Mouse (Mus musculus) lung, embryonic 15.5 days (tissue): ENCODE measurements at regions not wholly inside any gene's neighbourhood (a gene's known extent, or its start where the extent isn't known, plus 50 kb on each side); places are given as distances from the start of the nearest gene placed in this dataset.

Source experiments
- ATAC-seq: fragments of 200-750 bp; cut with Nextera tagmentation; 2 replicates; pipeline ENCODE4 v1.8.0; 2017; ENCODE audit warnings: moderate number of reproducible peaks, borderline replicate concordance; ENCODE audit not compliant: low FRiP score, low TSS enrichment; ENCODE audit errors: extremely low read depth
- H3K27ac ChIP-seq: fragments of 300-500 bp; sonication (generic); 2 replicates; pipeline ENCODE4 v1.5.1; 2015; ENCODE audit warnings: moderate library complexity, mild to moderate bottlenecking, inconsistent platforms
- H3K27me3 ChIP-seq: fragments of 300-500 bp; sonication (generic); 2 replicates; pipeline ENCODE4 v1.6.1; 2015; ENCODE audit warnings: inconsistent platforms
- H3K36me3 ChIP-seq: fragments of 300-500 bp; sonication (generic); 2 replicates; pipeline ENCODE4 v1.6.1; 2015; ENCODE audit warnings: inconsistent platforms
- H3K4me1 ChIP-seq: fragments of 300-500 bp; sonication (generic); 2 replicates; pipeline ENCODE4 v1.6.1; 2015; ENCODE audit warnings: inconsistent platforms
- H3K4me2 ChIP-seq: fragments of 300-500 bp; sonication (generic); 2 replicates; pipeline ENCODE4 v1.6.1; 2015; ENCODE audit warnings: inconsistent platforms, mild to moderate bottlenecking, moderate library complexity
- H3K4me3 ChIP-seq: fragments of 300-500 bp; sonication (generic); 2 replicates; pipeline ENCODE4 v1.5.1; 2015; ENCODE audit warnings: mild to moderate bottlenecking, inconsistent platforms
- H3K9ac ChIP-seq: fragments of 300-500 bp; sonication (generic); 2 replicates; pipeline ENCODE4 v1.6.1; 2015; ENCODE audit warnings: inconsistent platforms
- H3K9me3 ChIP-seq: fragments of 300-500 bp; sonication (generic); 2 replicates; pipeline ENCODE4 v1.6.1; 2016; ENCODE audit warnings: inconsistent platforms
- WGBS: fragments of 180-500 bp; shearing (Covaris S2); methylation state at CpG from one replicate; pipeline ENCODE4 v1.1.7; 2015; 5-methylcytosine and 5-hydroxymethylcytosine counted together

- Histone ChIP-seq H3K27me3 (no peaks in the 10 kb centered on the region), H3K4me1 (no peaks in the 10 kb centered on the region), H3K9ac (no peak overlapping the region), H3K9me3 (no peaks in the 10 kb centered on the region), H3K27ac (no peak overlapping the region), H3K36me3 (no peaks in the 10 kb centered on the region), H3K4me3 (no peak overlapping the region), H3K4me2 (no peak overlapping the region)
- ATAC-seq: no peak
- WGBS: 76% methylated on average over 9 of the region's 9 CpGs
These were observed 106.7 kb upstream of the Osmr start for GRCm38 (mm10) chr15:6981430-6981829.

- Histone ChIP-seq H3K4me3 (no peak overlapping the region), H3K4me1 (no peaks in the 10 kb centered on the region), H3K27ac (no peak overlapping the region), H3K9me3 (no peaks in the 10 kb centered on the region), H3K36me3 (no peaks in the 10 kb centered on the region), H3K9ac (no peak overlapping the region), H3K27me3 (no peaks in the 10 kb centered on the region), H3K4me2 (no peak overlapping the region)
- ATAC-seq: no peak
- 58% methylated on average over 3 of the region's 3 CpGs for WGBS
These were observed 107.1 kb upstream of the Lifr start for GRCm38 (mm10) chr15:6983320-6983719.

GRCm38 (mm10) chr15:6988187-6988586, 102.2 kb upstream of the Lifr start:
- ATAC-seq: no peak
- no peaks in the 10 kb centered on the region for H3K27me3 ChIP-seq
- no peak overlapping the region for H3K27ac ChIP-seq
- no peak overlapping the region for H3K4me2 ChIP-seq
- 59% methylated on average over 3 of the region's 3 CpGs for WGBS
- no peaks in the 10 kb centered on the region for H3K4me1 ChIP-seq
- no peaks in the 10 kb centered on the region for H3K9me3 ChIP-seq
- H3K9ac ChIP-seq: no peak overlapping the region
- H3K36me3 ChIP-seq: no peaks in the 10 kb centered on the region
- no peak overlapping the region for H3K4me3 ChIP-seq

DNA sequence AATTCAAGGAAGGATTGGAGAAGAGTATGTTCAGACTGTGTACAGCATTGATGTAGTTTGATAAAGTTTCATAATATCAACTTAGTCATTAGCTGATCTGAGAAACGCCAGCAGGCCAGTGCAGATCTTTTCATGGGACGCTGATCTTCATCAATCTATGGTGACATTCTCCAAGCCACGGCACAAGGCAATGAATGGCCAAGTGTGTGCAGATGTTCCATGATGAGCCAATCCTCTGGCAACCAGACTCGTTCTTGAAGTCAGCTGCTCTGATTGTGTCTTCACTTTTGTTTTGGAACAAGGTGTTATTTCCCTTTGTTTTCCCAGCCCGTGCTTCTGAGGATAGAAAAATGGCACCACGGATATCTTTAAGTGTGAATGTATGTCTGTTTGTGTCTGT, 101.3 kb upstream of the Lifr start:
- H3K4me1 ChIP-seq: no peaks in the 10 kb centered on the region
- 65% methylated on average over 6 of the region's 6 CpGs for WGBS
- H3K9ac ChIP-seq: no peak overlapping the region
- H3K36me3 ChIP-seq: no peaks in the 10 kb centered on the region
- no peaks in the 10 kb centered on the region for H3K27me3 ChIP-seq
- no peak overlapping the region for H3K4me2 ChIP-seq
- H3K9me3 ChIP-seq: no peaks in the 10 kb centered on the region
- no peak overlapping the region for H3K4me3 ChIP-seq
- ATAC-seq: no peak
- H3K27ac ChIP-seq: no peak overlapping the region

DNA sequence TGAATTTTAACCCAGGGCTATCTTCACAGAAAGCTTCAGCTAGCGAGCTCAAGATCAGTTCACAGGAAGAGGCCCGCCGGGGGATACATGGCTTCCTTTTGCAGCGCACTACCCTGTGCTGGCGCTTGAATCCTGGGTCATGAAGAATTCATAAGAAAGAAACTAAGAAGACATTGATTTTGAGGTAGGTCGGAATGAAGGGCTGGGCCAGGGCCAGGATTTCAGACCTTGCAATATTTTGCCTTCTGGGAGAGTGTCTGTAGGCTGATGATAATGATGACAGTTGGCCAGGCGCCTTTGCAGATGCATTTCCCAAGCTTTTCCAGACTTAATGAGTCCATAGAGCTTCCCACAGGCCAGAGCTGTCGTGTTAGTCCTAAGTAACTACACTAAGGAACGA, 97.2 kb upstream of the Lifr start:
- Histone ChIP-seq H3K9ac (no peak overlapping the region), H3K4me1 (no peaks in the 10 kb centered on the region), H3K27me3 (no peaks in the 10 kb centered on the region), H3K36me3 (no peaks in the 10 kb centered on the region), H3K27ac (no peak overlapping the region), H3K4me2 (no peak overlapping the region), H3K4me3 (no peak overlapping the region), H3K9me3 (no peaks in the 10 kb centered on the region)
- WGBS: 66% methylated on average over 9 of the region's 9 CpGs
- ATAC-seq: no peak

GRCm38 (mm10) chr15:6995246-6995645, 95.2 kb upstream of the Lifr start:
- Histone ChIP-seq H3K4me1 (no peaks in the 10 kb centered on the region), H3K4me2 (no peak overlapping the region)
- whole genome bisulfite sequencing: 48% methylated on average over 3 of the region's 3 CpGs

GRCm38 (mm10) chr15:6997871-6998270, 92.5 kb upstream of the Lifr start:
- ATAC-seq: no peak

More at GRCm38 (mm10) chr15:6995246-6995645, 95.2 kb upstream of the Lifr start:
- ATAC-seq: no peak
- no peaks in the 10 kb centered on the region for H3K9me3 ChIP-seq
- H3K36me3 ChIP-seq: no peaks in the 10 kb centered on the region
- H3K27ac ChIP-seq: no peak overlapping the region
- H3K4me3 ChIP-seq: no peak overlapping the region
- H3K27me3 ChIP-seq: no peaks in the 10 kb centered on the region
- H3K9ac ChIP-seq: no peak overlapping the region

DNA sequence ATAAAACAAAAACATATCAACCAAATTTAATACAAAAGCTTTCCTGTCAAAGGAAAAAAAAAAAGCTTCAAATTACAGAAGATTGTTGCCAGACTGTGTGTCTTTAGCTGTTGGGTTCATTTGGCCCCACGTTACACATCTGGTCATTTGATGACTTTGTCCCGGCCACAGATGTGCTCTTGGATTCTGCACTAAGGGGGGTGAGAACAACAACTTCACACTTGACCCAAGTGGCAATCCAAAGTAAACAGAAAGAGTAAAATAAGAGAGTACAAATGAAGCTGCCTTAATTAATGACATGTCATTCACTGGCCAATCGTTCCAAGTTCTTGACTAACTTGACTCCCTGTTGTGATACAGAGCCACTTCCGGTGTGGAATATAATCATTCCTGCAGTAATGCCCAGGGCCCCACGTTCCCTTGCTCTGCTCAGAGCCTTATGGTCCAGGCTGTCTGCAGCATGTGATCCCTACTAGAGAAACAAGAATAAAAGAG, 91.8 kb upstream of the Lifr start:
- Histone ChIP-seq H3K9ac (no peak overlapping the region), H3K9me3 (no peaks in the 10 kb centered on the region), H3K27ac (no peak overlapping the region), H3K4me2 (no peak overlapping the region), H3K36me3 (no peaks in the 10 kb centered on the region), H3K4me3 (no peak overlapping the region), H3K27me3 (no peaks in the 10 kb centered on the region), H3K4me1 (no peaks in the 10 kb centered on the region)
- ATAC-seq: no peak
- 70% methylated on average over 5 of the region's 5 CpGs for WGBS

More at GRCm38 (mm10) chr15:6997871-6998270, 92.5 kb upstream of the Lifr start:
- Histone ChIP-seq H3K27me3 (no peaks in the 10 kb centered on the region), H3K9ac (no peak overlapping the region), H3K4me3 (no peak overlapping the region), H3K4me2 (no peak overlapping the region), H3K9me3 (no peaks in the 10 kb centered on the region), H3K36me3 (no peaks in the 10 kb centered on the region), H3K27ac (no peak overlapping the region), H3K4me1 (no peaks in the 10 kb centered on the region)
- WGBS: 72% methylated on average over 5 of the region's 5 CpGs

DNA sequence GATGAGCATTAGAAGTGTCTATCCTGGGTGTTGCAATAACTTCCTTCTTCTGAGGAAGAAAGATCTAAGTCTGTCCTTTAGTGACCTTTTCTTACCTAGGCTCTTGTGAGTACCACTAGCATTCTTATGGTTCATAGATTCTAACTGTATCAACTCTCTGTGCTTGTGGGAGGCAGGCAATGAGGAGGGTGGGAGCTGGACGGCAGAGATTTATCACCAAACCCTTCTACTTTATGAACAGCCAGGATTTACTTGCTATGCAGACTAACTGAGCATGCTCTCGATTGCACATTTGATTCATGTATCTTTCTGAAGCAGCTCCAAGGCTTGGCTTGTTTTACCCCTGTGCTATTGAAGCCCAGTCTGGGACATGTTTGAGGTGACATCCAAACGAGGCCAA, 90.7 kb upstream of the Lifr start:
- Histone ChIP-seq H3K36me3 (no peaks in the 10 kb centered on the region), H3K27me3 (no peaks in the 10 kb centered on the region), H3K4me1 (no peaks in the 10 kb centered on the region), H3K4me2 (no peak overlapping the region), H3K9me3 (no peaks in the 10 kb centered on the region), H3K9ac (no peak overlapping the region), H3K27ac (no peak overlapping the region), H3K4me3 (no peak overlapping the region)
- ATAC-seq: no peak
- WGBS: 64% methylated on average over 3 of the region's 3 CpGs

- Histone ChIP-seq H3K4me1 (no peaks in the 10 kb centered on the region), H3K4me3 (no peak overlapping the region), H3K27ac (no peak overlapping the region), H3K4me2 (no peak overlapping the region), H3K36me3 (no peaks in the 10 kb centered on the region), H3K9me3 (no peaks in the 10 kb centered on the region), H3K9ac (no peak overlapping the region), H3K27me3 (no peaks in the 10 kb centered on the region)
- ATAC-seq: no peak
- WGBS: 33% methylated on average over 5 of the region's 5 CpGs
These were observed 88.2 kb upstream of the Lifr start for GRCm38 (mm10) chr15:7002226-7002625.

GRCm38 (mm10) chr15:7003311-7003710, 87.1 kb upstream of the Lifr start:
- ATAC-seq: no peak
- Histone ChIP-seq H3K9me3 (no peaks in the 10 kb centered on the region), H3K4me3 (no peak overlapping the region), H3K9ac (no peak overlapping the region), H3K27me3 (no peaks in the 10 kb centered on the region), H3K4me2 (no peak overlapping the region), H3K4me1 (no peaks in the 10 kb centered on the region), H3K36me3 (no peaks in the 10 kb centered on the region), H3K27ac (no peak overlapping the region)
- WGBS: 72% methylated on average over 2 of the region's 2 CpGs

DNA sequence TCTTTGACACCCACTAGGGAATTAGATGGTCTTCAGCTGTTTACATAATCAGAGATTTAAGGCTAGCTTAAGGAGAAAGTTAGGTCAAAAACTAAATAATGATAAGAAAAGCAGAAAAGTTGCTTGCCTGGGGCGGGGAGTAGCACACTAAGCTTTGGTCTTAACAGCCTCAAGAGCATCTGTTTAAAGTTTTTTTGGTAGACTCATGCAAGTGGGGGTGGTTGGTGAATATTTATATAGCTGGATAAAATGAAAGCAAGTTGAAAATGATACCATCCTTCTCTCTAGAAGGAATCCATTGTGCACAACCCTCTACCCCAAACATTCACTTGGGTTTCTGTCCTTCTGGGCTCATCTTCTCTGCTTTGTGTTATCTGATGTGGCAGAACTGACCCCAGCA, 85.3 kb upstream of the Lifr start:
- no peaks in the 10 kb centered on the region for H3K9me3 ChIP-seq
- H3K27ac ChIP-seq: no peak overlapping the region
- no peak for ATAC-seq
- H3K4me3 ChIP-seq: no peak overlapping the region
- H3K4me1 ChIP-seq: no peaks in the 10 kb centered on the region
- no peaks in the 10 kb centered on the region for H3K27me3 ChIP-seq
- H3K36me3 ChIP-seq: no peaks in the 10 kb centered on the region
- WGBS: 63% methylated on average over 1 of the region's 1 CpGs
- no peak overlapping the region for H3K4me2 ChIP-seq
- no peak overlapping the region for H3K9ac ChIP-seq

DNA sequence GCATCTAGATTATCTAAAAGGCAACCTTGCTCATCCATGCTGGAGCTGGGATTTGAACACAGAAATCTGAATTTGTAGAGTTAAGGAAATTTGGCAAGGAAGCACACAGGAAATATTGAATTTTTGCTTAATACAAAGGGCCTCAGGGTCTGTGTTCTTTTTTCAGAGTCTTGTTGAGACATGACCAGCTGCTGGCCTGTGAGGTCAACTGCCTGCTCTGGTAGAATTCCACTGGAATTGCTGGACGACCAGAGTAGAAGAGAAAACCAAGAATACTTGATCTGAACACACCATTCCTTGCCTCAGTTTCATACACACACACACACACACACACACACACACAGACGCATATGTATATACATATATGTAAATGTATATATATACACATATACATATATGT, 84.1 kb upstream of the Lifr start:
- no peak overlapping the region for H3K4me2 ChIP-seq
- H3K27me3 ChIP-seq: no peaks in the 10 kb centered on the region
- ATAC-seq: no peak
- H3K4me1 ChIP-seq: no peaks in the 10 kb centered on the region
- H3K36me3 ChIP-seq: no peaks in the 10 kb centered on the region
- no peak overlapping the region for H3K9ac ChIP-seq
- WGBS: 61% methylated on average over 2 of the region's 2 CpGs
- H3K27ac ChIP-seq: no peak overlapping the region
- H3K9me3 ChIP-seq: no peaks in the 10 kb centered on the region
- H3K4me3 ChIP-seq: no peak overlapping the region
